ENCODE assay signal across 28 mouse cellular contexts in the genomic region with DNA sequence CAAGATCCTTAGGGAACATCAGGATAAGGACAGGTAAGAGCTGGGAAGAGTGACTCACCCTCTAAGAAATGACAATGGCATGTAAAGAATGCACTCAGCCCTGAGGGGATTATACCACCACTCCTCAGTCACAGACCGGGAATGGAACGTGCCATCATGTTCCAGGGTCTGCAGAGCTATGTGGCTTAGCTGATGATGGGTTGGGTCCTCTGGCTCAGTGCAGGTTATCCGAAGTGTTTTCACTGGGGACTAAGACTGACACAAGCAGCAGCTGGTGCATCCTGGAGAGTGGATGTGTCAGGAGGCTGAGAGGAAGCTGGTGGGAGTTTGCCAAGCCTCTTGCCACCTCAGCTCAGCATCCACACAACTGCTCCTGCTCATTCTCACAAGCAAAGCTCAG. TPM values are rescaled to one million over a fixed set of nuclear protein-coding genes. Genes with fewer than 3 reads are reported as not detected.
DNase-seq lines count a peak whose midpoint lies in the region; ATAC-seq and TF ChIP-seq lines count a peak whose summit lies in the region.
"Had no signal": no experiment of that assay in that cellular context is flagged by ENCODE, and none has a peak within 500 bp of the region (broad histone marks: within the 10 kb centered on the region; RNA-seq: fewer than 3 reads in every experiment).

No protein-coding gene starts in this region.

- peaks cover 10% of the 10 kb centered on the region for H3K4me1 ChIP-seq in lung, embryonic 14.5 days (ENCODE audit: insufficient read depth)
- peaks cover 0 to 6% of the 10 kb centered on the region in 2 experiments; a peak in 1 of 4 replicates for H3K4me1 ChIP-seq in ES-E14 (ENCODE audit: control insufficient read depth in 2 of 2, insufficient read depth in 2 of 2, low read length in 2 of 2, poor library complexity in 1 of 2)

- DNase-seq in lung, embryonic 14.5 days, result peak; percentile 16
- DNase-seq in lung, adult 18-20 months, result no peak
- DNase-seq in 3T3-L1 (ENCODE audit: low read depth, low spot score) (peak; percentile 63), ES-E14 (ENCODE audit: low read depth, low spot score) (peak; percentile 34)
- DNase-seq in brain, adult 2 months (ENCODE audit: low read depth, low spot score), result peak; percentile 57
- DNase-seq in spleen, postnatal 10 days (ENCODE audit: low spot score in 2 of 2), result no peak
- DNase-seq in testis, postnatal 10 days (ENCODE audit: low spot score), result no peak
- DNase-seq: cerebellum, adult 11-12 months; cerebellum, adult 9-11 months; embryo, embryonic 11 days; gastrocnemius, postnatal 10 days; heart, postnatal 36 days; kidney, adult 8-10 months; kidney, postnatal 10 days; layer of hippocampus, postnatal 36 days; left cerebral cortex, postnatal 4 days; liver, postnatal 0 days; lung, postnatal 14 days; thymus, postnatal 25 days had no signal

- H3K4me3 ChIP-seq in lung, embryonic 14.5 days (ENCODE audit: low read depth, low read length), result no peak overlapping the region
- H3K4me3 ChIP-seq in ES-E14 (ENCODE audit: insufficient read depth in 1 of 2, low read depth in 1 of 2, low read length in 2 of 2, poor library complexity in 1 of 2, severe bottlenecking in 1 of 2), result no peak overlapping the region
- H3K4me3 ChIP-seq: embryonic facial prominence, embryonic 13.5 days; erythroblast, embryonic 14.5 days; hindbrain, embryonic 13.5 days; liver, embryonic 12.5 days; midbrain, embryonic 10.5 days; myocyte; neural tube, embryonic 12.5 days; stomach, embryonic 15.5 days had no signal

- H3K27me3 ChIP-seq in lung, embryonic 14.5 days (ENCODE audit: insufficient read depth, low read length), result no peaks in the 10 kb centered on the region
- H3K27me3 ChIP-seq: embryonic facial prominence, embryonic 13.5 days; hindbrain, embryonic 13.5 days; liver, embryonic 12.5 days; neural tube, embryonic 12.5 days; stomach, embryonic 15.5 days had no signal

- no peak for TF ChIP-seq CTCF in lung, embryonic 14.5 days (IDR thresholded peaks at IDR 0.05; ENCODE audit: low read depth)

- in situ Hi-C loops in ES-E14 (cut with MboI; ENCODE audit: low sequenced_read_pairs in 2 of 2, unreplicated experiment in 2 of 2), result no loop called here

- no peak overlapping the region for H3K4me2 ChIP-seq in lung, embryonic 14.5 days
- H3K4me2 ChIP-seq: embryonic facial prominence, embryonic 13.5 days; hindbrain, embryonic 13.5 days; liver, embryonic 12.5 days; neural tube, embryonic 12.5 days; stomach, embryonic 15.5 days had no signal

- H3K36me3 ChIP-seq in lung, embryonic 14.5 days (ENCODE audit: insufficient read depth), result no peaks in the 10 kb centered on the region
- H3K36me3 ChIP-seq in ES-E14 (ENCODE audit: control insufficient read depth, insufficient read depth, low read length, poor library complexity, severe bottlenecking), result no peaks in the 10 kb centered on the region; the same call in 1 of the 2 replicates
- H3K36me3 ChIP-seq: embryonic facial prominence, embryonic 13.5 days; liver, embryonic 12.5 days; midbrain, embryonic 10.5 days; stomach, embryonic 15.5 days had no signal

- no peak for ATAC-seq in lung, embryonic 14.5 days (ENCODE audit: insufficient read depth)
- ATAC-seq: intestine, embryonic 16.5 days; liver, embryonic 12.5 days; liver, postnatal 0 days had no signal

- no peak overlapping the region for H3K27ac ChIP-seq in lung, embryonic 14.5 days (ENCODE audit: low read depth)
- H3K27ac ChIP-seq in ES-E14 (ENCODE audit: insufficient read depth, low read depth, low read length, poor library complexity, severe bottlenecking), result no peak overlapping the region
- H3K27ac ChIP-seq: embryonic facial prominence, embryonic 13.5 days; hindbrain, embryonic 13.5 days; liver, embryonic 12.5 days; midbrain, embryonic 10.5 days; neural tube, embryonic 12.5 days; stomach, embryonic 15.5 days had no signal

- no peak overlapping the region for H3K9ac ChIP-seq in lung, embryonic 14.5 days
- H3K9ac ChIP-seq in ES-E14 (ENCODE audit: insufficient read depth, low read depth, low read length, poor library complexity, severe bottlenecking), result no peak overlapping the region
- H3K9ac ChIP-seq: embryonic facial prominence, embryonic 13.5 days; hindbrain, embryonic 13.5 days; liver, embryonic 12.5 days; liver, postnatal 0 days; neural tube, embryonic 12.5 days; stomach, embryonic 15.5 days had no signal

- no peaks in the 10 kb centered on the region for H3K9me3 ChIP-seq in lung, embryonic 14.5 days (ENCODE audit: low read depth, low read length)
- H3K9me3 ChIP-seq in ES-E14 (ENCODE audit: control insufficient read depth, insufficient read depth, low read depth, low read length), result no peaks in the 10 kb centered on the region
- H3K9me3 ChIP-seq: embryonic facial prominence, embryonic 13.5 days; hindbrain, embryonic 13.5 days; liver, embryonic 12.5 days; midbrain, embryonic 10.5 days; neural tube, embryonic 12.5 days; stomach, embryonic 15.5 days had no signal

- WGBS in lung, embryonic 14.5 days, result 35% methylated on average over 3 of the region's 3 CpGs

TF ChIP-seq in ES-E14, 5 proteins besides CTCF, POLR2A, EP300 and RAD21:
- TF ChIP-seq CHD2 (IDR thresholded peaks at IDR 0.05; ENCODE audit: low read depth, low read length) (no peak), ZC3H11A (IDR thresholded peaks at IDR 0.05; ENCODE audit: borderline replicate concordance, low read depth, low read length) (no peak), HCFC1 (IDR thresholded peaks at IDR 0.05; ENCODE audit: borderline replicate concordance, insufficient read depth, low read length) (no peak), MAFK (IDR thresholded peaks at IDR 0.05; ENCODE audit: insufficient read depth, low read depth, low read length) (no peak), ZNF384 (IDR thresholded peaks at IDR 0.05; ENCODE audit: low read depth, low read length) (no peak)

RNA-seq across cellular contexts. Expression of a gene that starts 50.7 kb away (rescaled TPM):
- polyA plus RNA-seq in lung, embryonic 14.5 days (2014; fragmentation: Nextera tagmentation; extraction: Ambion mirVana), result 5.0 and 6.1 TPM in 2 replicates
- total RNA-seq in ES-E14 (2012; rRNA removed), result 5.4 and 9.2 TPM in 2 replicates
- polyA plus RNA-seq: erythroblast, embryonic 14.5 days had no signal

Comparison
In these comparisons a context has a peak if more than half of its experiments do, and no peak if none do; other contexts are left out.
1. DNase-seq: peak in lung, embryonic 14.5 days (single experiment), 3T3-L1 (single experiment), ES-E14 (single experiment) and brain, adult 2 months (single experiment); none in lung, adult 18-20 months (0 of 2), spleen, postnatal 10 days (0 of 2) and testis, postnatal 10 days (single experiment).